Mouse (Mus musculus): Measurements from ENCODE around the gene Gm42742. TPM values are rescaled to one million over a fixed set of nuclear protein-coding genes. Genes with fewer than 3 reads are reported as not detected.

The Gm42742 gene
- polyA plus RNA-seq, 1 experiment from 2014 or later, result 31.1 TPM

- Histone ChIP-seq H3K27ac (ENCODE audit: low read length) (no peak overlapping the region), H3K4me3 (replicated peaks; ENCODE audit: low read length) (no peak overlapping the region), H3K4me2 (ENCODE audit: low read depth, low read length) (no peak overlapping the region), H3K27me3 (ENCODE audit: control insufficient read depth, insufficient read depth, low read length) (no peaks in the 10 kb centered on the region), H3K36me3 (ENCODE audit: control insufficient read depth, insufficient read depth, low read length) (peaks cover 8% of the 10 kb centered on the region; the same call in 1 of the 2 replicates), H3K4me1 (ENCODE audit: control insufficient read depth, insufficient read depth, low read length) (peaks cover 37% of the 10 kb centered on the region), H3K9ac (ENCODE audit: low read length) (no peak overlapping the region), H3K9me3 (replicated peaks; ENCODE audit: control insufficient read depth, low read length) (no peaks in the 10 kb centered on the region)
- WGBS, result 60% methylated on average over 2 of the region's 2 CpGs
- ATAC-seq (ENCODE audit: insufficient read depth, low FRiP score), result no peak
These were observed 9.2 kb downstream of the Gm42742 start for GRCm38 (mm10) chr7:127011717-127012116.

DNA sequence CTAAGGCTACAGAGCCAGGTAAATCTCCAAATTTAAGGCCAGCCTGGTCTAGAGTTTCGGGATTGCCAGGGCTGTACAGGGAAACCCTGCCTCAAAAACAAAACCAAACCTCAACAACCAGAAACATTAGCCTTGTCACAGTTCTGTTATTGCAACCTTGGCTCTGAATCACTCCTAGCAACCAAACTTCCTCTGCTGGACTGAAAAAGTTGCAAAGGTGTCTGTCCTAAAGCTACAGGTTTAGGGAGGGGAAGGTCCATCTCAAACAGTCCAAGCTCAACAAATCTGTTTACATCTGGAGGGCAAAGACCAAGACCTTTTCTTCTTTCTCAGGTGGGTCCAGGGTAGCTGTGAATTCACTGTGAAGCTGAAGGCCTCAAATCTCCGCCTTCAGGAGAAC, 9.8 kb downstream of the Gm42742 start:
- ATAC-seq (ENCODE audit: insufficient read depth, low FRiP score), result no peak
- Histone ChIP-seq H3K4me3 (replicated peaks; ENCODE audit: low read length) (no peak overlapping the region), H3K27ac (ENCODE audit: low read length) (no peak overlapping the region), H3K9me3 (replicated peaks; ENCODE audit: control insufficient read depth, low read length) (no peaks in the 10 kb centered on the region), H3K27me3 (ENCODE audit: control insufficient read depth, insufficient read depth, low read length) (no peaks in the 10 kb centered on the region), H3K4me1 (ENCODE audit: control insufficient read depth, insufficient read depth, low read length) (peaks cover 39% of the 10 kb centered on the region), H3K36me3 (ENCODE audit: control insufficient read depth, insufficient read depth, low read length) (peaks cover 8% of the 10 kb centered on the region; the same call in 1 of the 2 replicates), H3K4me2 (ENCODE audit: low read depth, low read length) (no peak overlapping the region), H3K9ac (ENCODE audit: low read length) (no peak overlapping the region)
- WGBS, result 85% methylated on average over 2 of the region's 2 CpGs

DNA sequence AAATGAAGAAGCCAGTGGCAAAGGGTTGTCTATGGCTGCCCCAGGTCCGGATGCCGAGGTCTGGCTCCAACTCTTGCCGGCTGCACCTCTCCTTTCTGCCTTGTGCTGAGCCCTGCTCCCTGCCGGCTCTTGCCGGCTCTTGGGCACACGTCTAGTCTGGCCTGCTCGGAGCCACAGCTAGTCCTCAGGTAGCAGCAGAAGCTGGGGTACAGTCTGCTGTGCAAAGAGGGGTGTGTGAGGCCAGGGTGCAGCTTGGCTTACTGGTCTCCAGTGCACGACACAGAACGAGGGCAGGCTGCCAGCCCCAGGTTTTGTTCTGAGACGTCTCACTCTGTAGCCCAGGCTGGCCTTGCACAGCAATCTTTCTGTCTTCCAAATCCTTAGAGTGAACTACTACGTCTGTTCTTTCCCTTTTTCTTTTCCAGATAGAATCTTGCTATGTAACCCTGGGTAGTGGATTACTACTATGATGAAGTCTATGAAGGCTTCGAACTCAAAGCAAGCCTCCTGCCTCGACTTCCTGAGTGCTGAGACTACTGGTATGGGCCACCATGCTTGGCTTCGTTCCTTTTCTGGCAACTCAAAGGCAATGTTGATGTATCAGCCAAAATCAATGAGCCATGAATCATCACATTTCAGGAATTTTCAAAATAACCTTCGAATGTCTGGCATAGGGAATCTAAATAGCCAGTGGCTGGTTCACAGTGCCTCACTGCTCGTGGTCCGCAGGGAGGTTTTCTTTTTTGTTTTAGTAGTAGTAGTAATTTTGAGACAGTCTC, 11.4 kb downstream of the Gm42742 start:
- Histone ChIP-seq H3K4me3 (replicated peaks; ENCODE audit: low read length) (no peak overlapping the region), H3K4me1 (ENCODE audit: control insufficient read depth, insufficient read depth, low read length) (peaks cover 27% of the 10 kb centered on the region), H3K27me3 (ENCODE audit: control insufficient read depth, insufficient read depth, low read length) (no peaks in the 10 kb centered on the region), H3K4me2 (ENCODE audit: low read depth, low read length) (no peak overlapping the region), H3K36me3 (ENCODE audit: control insufficient read depth, insufficient read depth, low read length) (no peaks in the 10 kb centered on the region), H3K9ac (ENCODE audit: low read length) (peak overlapping the region; percentile 37; the same call in 1 of the 2 replicates), H3K27ac (ENCODE audit: low read length) (peak overlapping the region; percentile 86), H3K9me3 (replicated peaks; ENCODE audit: control insufficient read depth, low read length) (no peaks in the 10 kb centered on the region)
- ATAC-seq (ENCODE audit: insufficient read depth, low FRiP score), result no peak
- WGBS, result 77% methylated on average over 17 of the region's 17 CpGs

GRCm38 (mm10) chr7:127008239-127009019, 12.5 kb downstream of the Gm42742 start:
- ATAC-seq (ENCODE audit: insufficient read depth, low FRiP score), result peak; percentile 96
- H3K4me1 ChIP-seq (ENCODE audit: control insufficient read depth, insufficient read depth, low read length), result peaks cover 20% of the 10 kb centered on the region
- no peak overlapping the region for H3K4me3 ChIP-seq (replicated peaks; ENCODE audit: low read length)
- no peaks in the 10 kb centered on the region for H3K9me3 ChIP-seq (replicated peaks; ENCODE audit: control insufficient read depth, low read length)
- H3K27me3 ChIP-seq (ENCODE audit: control insufficient read depth, insufficient read depth, low read length), result no peaks in the 10 kb centered on the region
- peak overlapping the region; percentile 19 for H3K4me2 ChIP-seq (ENCODE audit: low read depth, low read length)
- peak overlapping the region; percentile 86 for H3K27ac ChIP-seq (ENCODE audit: low read length)
- peak overlapping the region; percentile 37 for H3K9ac ChIP-seq (ENCODE audit: low read length)
- 28% methylated on average over 9 of the region's 9 CpGs for WGBS
- no peaks in the 10 kb centered on the region for H3K36me3 ChIP-seq (ENCODE audit: control insufficient read depth, insufficient read depth, low read length)

DNA sequence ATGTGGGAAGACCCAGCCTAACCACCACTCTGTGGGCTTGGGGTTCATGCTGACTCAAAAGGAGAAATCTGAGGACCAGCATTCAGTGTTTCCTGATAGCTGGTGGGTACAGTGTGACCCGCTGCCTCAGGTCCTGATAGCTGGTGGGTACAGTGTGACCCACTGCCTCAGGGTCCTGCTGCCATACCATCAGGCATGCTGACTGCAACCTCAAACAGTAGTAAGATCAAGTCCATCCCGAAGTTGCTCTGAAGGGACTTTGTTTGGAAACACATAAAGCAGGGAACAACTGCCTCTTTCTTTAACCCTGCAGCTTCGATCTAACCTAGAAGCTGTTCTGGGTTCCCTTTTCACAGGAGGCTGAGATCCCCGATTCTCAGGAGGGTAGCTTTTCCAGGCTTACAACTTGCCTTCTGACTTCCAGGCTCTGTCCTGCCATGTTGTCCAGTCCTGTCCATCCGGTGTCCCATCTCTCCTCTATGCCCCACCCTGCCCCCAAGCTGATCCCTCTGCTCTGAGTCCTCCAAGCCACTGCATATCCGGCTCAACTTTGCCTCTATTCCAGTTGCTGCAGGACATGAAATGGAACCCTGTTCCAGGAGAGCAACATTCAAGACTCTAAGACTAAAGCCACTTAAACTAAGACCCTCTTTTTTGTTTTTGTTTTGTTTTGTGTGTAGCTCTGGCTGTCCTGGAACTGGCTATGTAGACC, 13.4 kb downstream of the Gm42742 start:
- Histone ChIP-seq H3K4me1 (ENCODE audit: control insufficient read depth, insufficient read depth, low read length) (peaks cover 19% of the 10 kb centered on the region), H3K27ac (ENCODE audit: low read length) (peak overlapping the region; percentile 86; the same call in 1 of the 2 replicates)

GRCm38 (mm10) chr7:127004122-127004875, 16.6 kb downstream of the Gm42742 start:
- H3K4me2 ChIP-seq (ENCODE audit: low read depth, low read length), result no peak overlapping the region
- no peaks in the 10 kb centered on the region for H3K9me3 ChIP-seq (replicated peaks; ENCODE audit: control insufficient read depth, low read length)
- no peak overlapping the region for H3K9ac ChIP-seq (ENCODE audit: low read length)
- H3K36me3 ChIP-seq (ENCODE audit: control insufficient read depth, insufficient read depth, low read length), result no peaks in the 10 kb centered on the region
- H3K4me1 ChIP-seq (ENCODE audit: control insufficient read depth, insufficient read depth, low read length), result peaks cover 17% of the 10 kb centered on the region
- H3K27me3 ChIP-seq (ENCODE audit: control insufficient read depth, insufficient read depth, low read length), result no peaks in the 10 kb centered on the region
- no peak overlapping the region for H3K27ac ChIP-seq (ENCODE audit: low read length)
- no peak overlapping the region for H3K4me3 ChIP-seq (replicated peaks; ENCODE audit: low read length)
- no peak for ATAC-seq (ENCODE audit: insufficient read depth, low FRiP score)
- 73% methylated on average over 4 of the region's 4 CpGs for WGBS

More for the DNA sequence above, 13.4 kb downstream of the Gm42742 start:
- no peak for ATAC-seq (ENCODE audit: insufficient read depth, low FRiP score)
- Histone ChIP-seq H3K4me2 (ENCODE audit: low read depth, low read length) (no peak overlapping the region), H3K36me3 (ENCODE audit: control insufficient read depth, insufficient read depth, low read length) (no peaks in the 10 kb centered on the region), H3K27me3 (ENCODE audit: control insufficient read depth, insufficient read depth, low read length) (no peaks in the 10 kb centered on the region), H3K9ac (ENCODE audit: low read length) (0 out of 2 replicates have a peak overlapping the region, but pooled peaks have one; percentile 4), H3K4me3 (replicated peaks; ENCODE audit: low read length) (no peak overlapping the region), H3K9me3 (replicated peaks; ENCODE audit: control insufficient read depth, low read length) (no peaks in the 10 kb centered on the region)
- 83% methylated on average over 6 of the region's 6 CpGs for WGBS

DNA sequence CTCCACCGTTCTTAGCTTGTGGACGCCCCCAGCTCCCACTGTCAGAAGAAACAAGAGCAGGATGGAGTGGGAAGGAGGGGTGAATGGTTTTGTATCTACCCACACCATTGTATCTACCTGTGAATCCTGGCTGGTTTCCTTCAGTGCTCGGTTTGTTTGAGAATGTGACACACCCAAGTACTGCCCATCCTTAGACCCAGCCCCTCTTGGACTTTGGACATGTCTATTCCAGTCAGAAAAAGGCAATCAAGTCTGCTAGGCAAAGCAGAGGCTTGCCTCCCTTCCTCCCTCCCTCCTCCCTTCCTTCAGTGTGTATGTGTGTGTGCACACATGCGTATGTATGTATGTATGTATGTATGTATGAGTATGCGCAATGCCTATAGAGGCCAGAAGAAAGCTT, 17.3 kb downstream of the Gm42742 start:
- H3K27me3 ChIP-seq (ENCODE audit: control insufficient read depth, insufficient read depth, low read length), result no peaks in the 10 kb centered on the region
- H3K4me1 ChIP-seq (ENCODE audit: control insufficient read depth, insufficient read depth, low read length), result peaks cover 11% of the 10 kb centered on the region
- H3K36me3 ChIP-seq (ENCODE audit: control insufficient read depth, insufficient read depth, low read length), result no peaks in the 10 kb centered on the region
- no peak overlapping the region for H3K27ac ChIP-seq (ENCODE audit: low read length)
- WGBS, result 75% methylated on average over 5 of the region's 5 CpGs
- H3K9ac ChIP-seq (ENCODE audit: low read length), result no peak overlapping the region
- ATAC-seq (ENCODE audit: insufficient read depth, low FRiP score), result peak; percentile 8; the same call in 1 of the 2 replicates
- H3K4me2 ChIP-seq (ENCODE audit: low read depth, low read length), result no peak overlapping the region
- H3K4me3 ChIP-seq (replicated peaks; ENCODE audit: low read length), result no peak overlapping the region
- H3K9me3 ChIP-seq (replicated peaks; ENCODE audit: control insufficient read depth, low read length), result no peaks in the 10 kb centered on the region

DNA sequence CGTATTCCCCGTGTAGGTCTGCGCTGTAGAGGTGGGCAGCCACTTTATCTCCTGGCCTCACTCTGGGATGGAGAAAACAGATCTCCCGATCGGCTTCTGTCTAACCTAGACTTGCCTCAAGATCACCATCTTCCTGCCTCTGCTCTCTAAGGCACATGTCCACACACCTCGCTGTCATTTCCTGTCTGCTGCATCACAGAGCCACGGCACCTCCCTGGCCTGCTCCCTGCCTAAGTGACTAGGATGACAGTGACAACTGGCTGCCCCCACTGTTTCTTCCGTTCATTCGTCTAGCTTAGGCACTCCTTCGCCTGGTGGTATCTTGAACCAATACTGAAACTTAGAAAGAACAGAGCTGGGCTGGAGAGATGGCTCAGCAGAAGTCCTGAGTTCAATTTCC, 21.3 kb downstream of the Gm42742 start:
- Histone ChIP-seq H3K4me1 (ENCODE audit: control insufficient read depth, insufficient read depth, low read length) (no peaks in the 10 kb centered on the region), H3K27ac (ENCODE audit: low read length) (no peak overlapping the region), H3K36me3 (ENCODE audit: control insufficient read depth, insufficient read depth, low read length) (0 out of 2 replicates have a peak, but pooled peaks cover 4% of the 10 kb centered on the region), H3K4me3 (replicated peaks; ENCODE audit: low read length) (no peak overlapping the region), H3K9ac (ENCODE audit: low read length) (no peak overlapping the region), H3K9me3 (replicated peaks; ENCODE audit: control insufficient read depth, low read length) (no peaks in the 10 kb centered on the region; the same call in 1 of the 2 replicates), H3K4me2 (ENCODE audit: low read depth, low read length) (no peak overlapping the region), H3K27me3 (ENCODE audit: control insufficient read depth, insufficient read depth, low read length) (no peaks in the 10 kb centered on the region)
- ATAC-seq (ENCODE audit: insufficient read depth, low FRiP score), result no peak
- 72% methylated on average over 10 of the region's 10 CpGs for WGBS
